Mouse (Mus musculus): ENCODE measurements around the gene Lyzl4.

GRCm38 (mm10) chr9:121677476-121677875 lies 35.6 kb upstream of the Lyzl4 start:
- TF ChIP-seq CTCF (IDR thresholded peaks at IDR 0.05; ENCODE audit: borderline replicate concordance, control insufficient read depth, extremely low read depth, insufficient read depth, low read length, poor library complexity) (no peak), POLR2A (IDR thresholded peaks at IDR 0.05; ENCODE audit: control insufficient read depth, extremely low read depth, insufficient read depth, low read length, poor library complexity) (no peak)

Data from thymus, adult 2 months (tissue).